ENCODE assay signal across 8 mouse cellular contexts in the genomic region with DNA sequence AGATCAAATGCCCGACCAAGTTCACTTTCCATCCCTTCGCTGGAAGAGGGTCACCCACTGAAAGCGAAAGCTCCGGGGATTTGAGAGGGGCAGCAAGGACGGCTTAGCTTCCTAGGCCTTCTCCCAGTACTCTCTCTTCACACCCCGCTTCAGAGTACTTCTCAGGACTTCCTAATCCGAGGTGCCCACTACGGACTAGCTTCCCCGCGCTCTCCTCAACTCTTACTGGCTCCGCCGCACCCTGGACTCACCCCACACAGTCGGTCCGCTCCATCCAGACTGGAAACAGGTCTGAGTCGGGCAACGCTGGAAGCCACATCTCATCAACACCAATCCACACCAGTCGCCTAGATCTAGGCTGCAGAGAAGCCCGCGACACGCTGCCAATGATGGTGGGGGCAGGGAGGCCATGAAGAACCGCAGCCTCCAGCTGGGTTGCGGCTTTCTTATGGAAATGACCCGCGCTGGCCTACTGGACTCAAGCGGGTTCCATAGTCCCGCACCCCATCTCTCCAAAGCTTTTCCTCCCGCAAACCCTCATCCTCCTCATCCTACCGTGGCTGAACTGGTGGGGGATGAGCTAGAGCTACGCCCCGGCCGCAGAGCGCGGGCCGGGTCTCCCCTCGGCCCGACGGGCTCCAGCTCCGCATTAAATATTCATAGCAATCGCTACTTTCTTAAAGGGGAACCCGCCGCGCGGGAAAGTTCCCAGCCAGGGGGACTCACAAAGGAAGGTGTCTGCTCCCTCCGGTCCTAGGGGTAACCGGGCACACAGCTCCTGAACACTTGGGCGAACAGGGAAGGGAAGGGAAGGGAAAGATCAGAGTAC. TPM values are rescaled to one million over a fixed set of nuclear protein-coding genes. Genes with fewer than 3 reads are reported as not detected.
DNase-seq lines count a peak whose midpoint lies in the region; ATAC-seq lines count a peak whose summit lies in the region.

No protein-coding gene starts in this region.

- H3K36me3 ChIP-seq in hindbrain, embryonic 15.5 days = no peaks in the 10 kb centered on the region
- no peaks in the 10 kb centered on the region for H3K36me3 ChIP-seq in liver, embryonic 12.5 days

- peak overlapping the region; percentile 63 for H3K27ac ChIP-seq in hindbrain, embryonic 15.5 days (replicated peaks)
- H3K27ac ChIP-seq in liver, embryonic 12.5 days = no peak overlapping the region

- peaks cover 20% of the 10 kb centered on the region for H3K4me1 ChIP-seq in hindbrain, embryonic 15.5 days (replicated peaks)
- no peaks in the 10 kb centered on the region for H3K4me1 ChIP-seq in liver, embryonic 12.5 days

- DNase-seq in cerebellum, postnatal 14 days = peak; percentile 52 to 55
- DNase-seq in cerebellum, adult 11 months = no peak
- DNase-seq in urinary bladder, postnatal 25 days (ENCODE audit: low spot score) = peak; percentile 7
- DNase-seq in urinary bladder, postnatal 36 days (ENCODE audit: low spot score in 2 of 2) = no peak

- H3K27me3 ChIP-seq in hindbrain, embryonic 15.5 days = no peaks in the 10 kb centered on the region
- H3K27me3 ChIP-seq in liver, embryonic 12.5 days (replicated peaks) = peaks cover 87% of the 10 kb centered on the region

- H3K4me3 ChIP-seq in hindbrain, embryonic 15.5 days = peak overlapping the region; percentile 43
- peak overlapping the region; percentile 40 for H3K4me3 ChIP-seq in liver, embryonic 12.5 days

- H3K4me2 ChIP-seq in hindbrain, embryonic 15.5 days = peak overlapping the region; percentile 65
- H3K4me2 ChIP-seq in liver, embryonic 12.5 days = peak overlapping the region; percentile 59

- peak; percentile 43 for ATAC-seq in hindbrain, embryonic 15.5 days (ENCODE audit: low FRiP score, low read depth)
- ATAC-seq in liver, embryonic 12.5 days = no peak
- ATAC-seq in activated CD4-positive, CD25-positive, alpha-beta regulatory T cell, adult 4 months = no peak
- no peak for ATAC-seq in CD4-positive, CD25-positive, alpha-beta regulatory T cell, adult 4 months

- peak overlapping the region; percentile 47 for H3K9ac ChIP-seq in hindbrain, embryonic 15.5 days
- no peak overlapping the region for H3K9ac ChIP-seq in liver, embryonic 12.5 days

- H3K9me3 ChIP-seq in hindbrain, embryonic 15.5 days = no peaks in the 10 kb centered on the region
- H3K9me3 ChIP-seq in liver, embryonic 12.5 days (replicated peaks) = no peaks in the 10 kb centered on the region

- WGBS in hindbrain, embryonic 15.5 days = under 1% methylated on average over 46 of the region's 46 CpGs
- WGBS in liver, embryonic 12.5 days (ENCODE audit: insufficient replicate concordance) = under 1% methylated on average over 46 of the region's 46 CpGs

RNA-seq across cellular contexts. Expression of gene Pou3f3, which starts 17.8 kb away (rescaled TPM):
- polyA plus RNA-seq in hindbrain, embryonic 15.5 days (2015; fragmentation: Nextera tagmentation; extraction: Ambion mirVana) = 11.0 and 16.4 TPM in 2 replicates
- polyA plus RNA-seq in liver, embryonic 12.5 days (2016; fragmentation: Nextera tagmentation; extraction: Ambion mirVana) = 0.02 TPM in 2 replicates
- polyA plus RNA-seq in activated CD4-positive, CD25-positive, alpha-beta regulatory T cell, adult 4 months (2017; shearing (Covaris generic)) = under 1 TPM in 1 of 2 experiments, not detected in 1; 0.05 TPM
- under 1 TPM in 1 of 2 experiments, not detected in 1; 0.08 TPM for polyA plus RNA-seq in CD4-positive, CD25-positive, alpha-beta regulatory T cell, adult 4 months (2017; shearing (Covaris generic))

Comparison
In these comparisons a context has a peak if more than half of its experiments do, and no peak if none do; other contexts are left out.
1. DNase-seq: peak in cerebellum, postnatal 14 days (2 of 2) and urinary bladder, postnatal 25 days (single experiment); none in cerebellum, adult 11 months (single experiment) and urinary bladder, postnatal 36 days (0 of 2).
2. RNA of gene Pou3f3, which starts 17.8 kb away (polyA plus RNA-seq): 11.0 to 16.4 TPM in hindbrain, embryonic 15.5 days; 0.08 TPM in CD4-positive, CD25-positive, alpha-beta regulatory T cell, adult 4 months, 0.05 TPM in activated CD4-positive, CD25-positive, alpha-beta regulatory T cell, adult 4 months and 0.02 TPM in liver, embryonic 12.5 days; every median in the first group is over 10 times any median in the second.